Mouse (Mus musculus): ENCODE measurements around the gene Pitpnm2. TPM values are rescaled to one million over a fixed set of nuclear protein-coding genes. Genes with fewer than 3 reads are reported as not detected.

Pitpnm2 gene
- polyA plus RNA-seq, 1 experiment from 2014 or later, result 10.2 TPM

- Histone ChIP-seq H3K27ac (replicated peaks in 1 of 2; ENCODE audit: control insufficient read depth in 1 of 2, insufficient read depth in 1 of 2, low read depth in 2 of 2, low read length in 2 of 2) (peak overlapping the region; percentile 85 to 99), H3K4me3 (ENCODE audit: control insufficient read depth in 1 of 2, insufficient read depth in 1 of 2, low read depth in 1 of 2, low read length in 2 of 2) (no peak overlapping the region), H3K27me3 (ENCODE audit: control insufficient read depth, insufficient read depth, low read length) (no peaks in the 10 kb centered on the region), H3K4me1 (ENCODE audit: control insufficient read depth in 2 of 2, insufficient read depth in 2 of 2, low read length in 2 of 2) (peaks cover 83 to 93% of the 10 kb centered on the region in 2 experiments), H3K9me3 (ENCODE audit: control insufficient read depth, low read length) (no peaks in the 10 kb centered on the region), H3K36me3 (ENCODE audit: control insufficient read depth, insufficient read depth, low read length) (peaks cover 3% of the 10 kb centered on the region; the same call in 1 of the 2 replicates), H3K4me2 (ENCODE audit: low read length) (peak overlapping the region; percentile 49), H3K9ac (ENCODE audit: low read length) (peak overlapping the region; percentile 73)
- ATAC-seq (ENCODE audit: insufficient number of reproducible peaks, insufficient read depth, low FRiP score, low read depth), result no peak
- 15% methylated on average over 5 of the region's 5 CpGs for WGBS
These were observed 43.7 kb downstream of the Pitpnm2 start for GRCm38 (mm10) chr5:124205809-124206380.

- Histone ChIP-seq H3K27ac (replicated peaks in 1 of 2; ENCODE audit: control insufficient read depth in 1 of 2, insufficient read depth in 1 of 2, low read depth in 2 of 2, low read length in 2 of 2) (peak overlapping the region; percentile 85 to 99), H3K4me2 (ENCODE audit: low read length) (no peak overlapping the region), H3K4me1 (ENCODE audit: control insufficient read depth in 2 of 2, insufficient read depth in 2 of 2, low read length in 2 of 2) (peaks cover 81 to 93% of the 10 kb centered on the region in 2 experiments), H3K9me3 (ENCODE audit: control insufficient read depth, low read length) (no peaks in the 10 kb centered on the region), H3K9ac (ENCODE audit: low read length) (peak overlapping the region; percentile 73), H3K36me3 (ENCODE audit: control insufficient read depth, insufficient read depth, low read length) (peaks cover under 1% of the 10 kb centered on the region; the same call in 1 of the 2 replicates), H3K27me3 (ENCODE audit: control insufficient read depth, insufficient read depth, low read length) (no peaks in the 10 kb centered on the region), H3K4me3 (ENCODE audit: control insufficient read depth in 1 of 2, insufficient read depth in 1 of 2, low read depth in 1 of 2, low read length in 2 of 2) (no peak overlapping the region)
- WGBS, result 78% methylated on average over 9 of the region's 9 CpGs
- ATAC-seq (ENCODE audit: insufficient number of reproducible peaks, insufficient read depth, low FRiP score, low read depth), result no peak
These were observed 44.3 kb downstream of the Pitpnm2 start for GRCm38 (mm10) chr5:124205211-124205610.

DNA sequence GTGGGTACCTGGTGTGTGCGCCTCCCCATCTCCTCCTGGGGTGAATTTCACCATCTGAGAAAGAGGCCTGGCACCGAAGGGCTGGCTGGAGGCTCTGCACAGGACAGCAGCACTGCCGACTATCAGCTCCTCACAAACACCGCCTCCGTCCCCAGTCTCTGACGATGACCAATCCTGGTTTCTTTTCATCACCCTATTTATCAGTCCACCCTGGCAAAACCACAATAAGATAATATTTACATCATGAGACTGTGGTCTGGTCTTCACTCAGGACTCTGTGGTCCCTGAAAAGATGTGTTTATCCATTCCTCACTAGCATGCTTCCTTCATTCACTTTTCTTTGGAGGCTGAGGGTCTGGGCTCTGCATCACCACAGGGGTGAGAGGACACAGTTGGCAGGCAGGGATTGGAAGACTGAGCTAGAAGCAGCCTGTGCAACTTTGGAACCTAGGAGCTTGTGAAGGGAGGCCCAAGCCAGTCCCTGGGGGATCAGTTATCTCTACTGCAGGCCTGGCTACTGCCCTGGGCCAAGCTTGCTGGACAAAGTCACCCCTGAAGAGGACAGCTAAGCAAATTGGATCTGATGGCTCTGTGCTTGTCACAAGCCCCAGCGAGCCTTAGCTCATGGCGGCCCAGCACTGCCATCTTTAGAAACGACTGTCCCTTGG is 45.3 kb downstream of the Pitpnm2 start:
- H3K9ac ChIP-seq (ENCODE audit: low read length), result no peak overlapping the region
- no peaks in the 10 kb centered on the region for H3K36me3 ChIP-seq (ENCODE audit: control insufficient read depth, insufficient read depth, low read length)
- H3K4me1 ChIP-seq (ENCODE audit: control insufficient read depth in 2 of 2, insufficient read depth in 2 of 2, low read length in 2 of 2), result peaks cover 81 to 93% of the 10 kb centered on the region in 2 experiments
- H3K4me2 ChIP-seq (ENCODE audit: low read length), result no peak overlapping the region
- peak overlapping the region; percentile 85 to 99 for H3K27ac ChIP-seq (replicated peaks in 1 of 2; ENCODE audit: control insufficient read depth in 1 of 2, insufficient read depth in 1 of 2, low read depth in 2 of 2, low read length in 2 of 2)
- H3K9me3 ChIP-seq (ENCODE audit: control insufficient read depth, low read length), result no peaks in the 10 kb centered on the region
- no peaks in the 10 kb centered on the region for H3K27me3 ChIP-seq (ENCODE audit: control insufficient read depth, insufficient read depth, low read length)
- no peak overlapping the region for H3K4me3 ChIP-seq (ENCODE audit: control insufficient read depth in 1 of 2, insufficient read depth in 1 of 2, low read depth in 1 of 2, low read length in 2 of 2)
- WGBS, result 29% methylated on average over 9 of the region's 9 CpGs
- no peak for ATAC-seq (ENCODE audit: insufficient number of reproducible peaks, insufficient read depth, low FRiP score, low read depth)

GRCm38 (mm10) chr5:124203251-124203650 is 46.3 kb downstream of the Pitpnm2 start:
- Histone ChIP-seq H3K27me3 (ENCODE audit: control insufficient read depth, insufficient read depth, low read length) (no peaks in the 10 kb centered on the region), H3K9ac (ENCODE audit: low read length) (peak overlapping the region; percentile 5; the same call in 1 of the 2 replicates), H3K36me3 (ENCODE audit: control insufficient read depth, insufficient read depth, low read length) (no peaks in the 10 kb centered on the region), H3K4me3 (ENCODE audit: control insufficient read depth in 1 of 2, insufficient read depth in 1 of 2, low read depth in 1 of 2, low read length in 2 of 2) (no peak overlapping the region), H3K4me2 (ENCODE audit: low read length) (no peak overlapping the region), H3K4me1 (ENCODE audit: control insufficient read depth in 2 of 2, insufficient read depth in 2 of 2, low read length in 2 of 2) (peaks cover 88 to 96% of the 10 kb centered on the region in 2 experiments), H3K9me3 (ENCODE audit: control insufficient read depth, low read length) (no peaks in the 10 kb centered on the region), H3K27ac (replicated peaks in 1 of 2; ENCODE audit: control insufficient read depth in 1 of 2, insufficient read depth in 1 of 2, low read depth in 2 of 2, low read length in 2 of 2) (peak overlapping the region in 1 of 2 experiments; percentile 69; a peak in 2 of 4 replicates)
- WGBS, result 75% methylated on average over 4 of the region's 4 CpGs
- no peak for ATAC-seq (ENCODE audit: insufficient number of reproducible peaks, insufficient read depth, low FRiP score, low read depth)

DNA sequence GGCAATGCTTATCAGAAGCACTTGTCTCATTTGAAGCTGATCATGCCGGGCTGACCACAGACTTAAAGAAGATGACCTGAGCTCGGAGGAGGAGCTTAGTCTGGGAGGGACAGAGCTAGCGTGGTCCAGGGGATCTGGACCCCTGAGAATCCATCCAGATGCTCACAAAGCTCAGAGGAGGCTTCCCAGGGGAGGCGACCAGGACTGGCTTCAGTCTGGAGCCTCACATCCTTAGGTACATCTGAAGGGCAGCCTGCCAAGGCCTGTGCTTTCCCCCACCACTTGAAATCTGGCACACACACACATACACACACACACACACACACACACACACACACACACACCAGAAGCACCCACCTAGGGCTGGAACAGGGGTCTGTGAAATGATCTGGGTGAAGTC is 47.5 kb downstream of the Pitpnm2 start:
- no peaks in the 10 kb centered on the region for H3K36me3 ChIP-seq (ENCODE audit: control insufficient read depth, insufficient read depth, low read length)
- WGBS, result 37% methylated on average over 4 of the region's 4 CpGs
- H3K9me3 ChIP-seq (ENCODE audit: control insufficient read depth, low read length), result no peaks in the 10 kb centered on the region
- peak overlapping the region; percentile 34; the same call in 1 of the 2 replicates for H3K9ac ChIP-seq (ENCODE audit: low read length)
- no peak overlapping the region for H3K4me2 ChIP-seq (ENCODE audit: low read length)
- H3K4me3 ChIP-seq (ENCODE audit: control insufficient read depth in 1 of 2, insufficient read depth in 1 of 2, low read depth in 1 of 2, low read length in 2 of 2), result no peak overlapping the region
- H3K4me1 ChIP-seq (ENCODE audit: control insufficient read depth in 2 of 2, insufficient read depth in 2 of 2, low read length in 2 of 2), result peaks cover 85 to 92% of the 10 kb centered on the region in 2 experiments
- peak overlapping the region; percentile 15 to 67 for H3K27ac ChIP-seq (replicated peaks in 1 of 2; ENCODE audit: control insufficient read depth in 1 of 2, insufficient read depth in 1 of 2, low read depth in 2 of 2, low read length in 2 of 2)
- ATAC-seq (ENCODE audit: insufficient number of reproducible peaks, insufficient read depth, low FRiP score, low read depth), result no peak
- H3K27me3 ChIP-seq (ENCODE audit: control insufficient read depth, insufficient read depth, low read length), result no peaks in the 10 kb centered on the region

GRCm38 (mm10) chr5:124201564-124201963 is 48.0 kb downstream of the Pitpnm2 start:
- Histone ChIP-seq H3K36me3 (ENCODE audit: control insufficient read depth, insufficient read depth, low read length) (no peaks in the 10 kb centered on the region), H3K4me3 (ENCODE audit: control insufficient read depth in 1 of 2, insufficient read depth in 1 of 2, low read depth in 1 of 2, low read length in 2 of 2) (no peak overlapping the region), H3K27me3 (ENCODE audit: control insufficient read depth, insufficient read depth, low read length) (no peaks in the 10 kb centered on the region), H3K4me1 (ENCODE audit: control insufficient read depth in 2 of 2, insufficient read depth in 2 of 2, low read length in 2 of 2) (peaks cover 85 to 92% of the 10 kb centered on the region in 2 experiments), H3K27ac (replicated peaks in 1 of 2; ENCODE audit: control insufficient read depth in 1 of 2, insufficient read depth in 1 of 2, low read depth in 2 of 2, low read length in 2 of 2) (peak overlapping the region; percentile 15 to 67), H3K9me3 (ENCODE audit: control insufficient read depth, low read length) (no peaks in the 10 kb centered on the region), H3K4me2 (ENCODE audit: low read length) (no peak overlapping the region), H3K9ac (ENCODE audit: low read length) (peak overlapping the region; percentile 34; the same call in 1 of the 2 replicates)
- 75% methylated on average over 2 of the region's 2 CpGs for WGBS
- no peak for ATAC-seq (ENCODE audit: insufficient number of reproducible peaks, insufficient read depth, low FRiP score, low read depth)

- WGBS, result 28% methylated on average over 5 of the region's 5 CpGs
These were observed 48.7 kb downstream of the Pitpnm2 start for GRCm38 (mm10) chr5:124200844-124201243.

More at GRCm38 (mm10) chr5:124200844-124201243, 48.7 kb downstream of the Pitpnm2 start:
- Histone ChIP-seq H3K4me2 (ENCODE audit: low read length) (no peak overlapping the region), H3K9ac (ENCODE audit: low read length) (no peak overlapping the region), H3K4me1 (ENCODE audit: control insufficient read depth in 2 of 2, insufficient read depth in 2 of 2, low read length in 2 of 2) (peaks cover 81 to 91% of the 10 kb centered on the region in 2 experiments), H3K27ac (replicated peaks in 1 of 2; ENCODE audit: control insufficient read depth in 1 of 2, insufficient read depth in 1 of 2, low read depth in 2 of 2, low read length in 2 of 2) (peak overlapping the region in 1 of 2 experiments; percentile 42; a peak in 1 of 4 replicates), H3K4me3 (ENCODE audit: control insufficient read depth in 1 of 2, insufficient read depth in 1 of 2, low read depth in 1 of 2, low read length in 2 of 2) (no peak overlapping the region), H3K27me3 (ENCODE audit: control insufficient read depth, insufficient read depth, low read length) (no peaks in the 10 kb centered on the region), H3K9me3 (ENCODE audit: control insufficient read depth, low read length) (no peaks in the 10 kb centered on the region), H3K36me3 (ENCODE audit: control insufficient read depth, insufficient read depth, low read length) (no peaks in the 10 kb centered on the region)
- ATAC-seq (ENCODE audit: insufficient number of reproducible peaks, insufficient read depth, low FRiP score, low read depth), result no peak
